Mouse (Mus musculus): ENCODE measurements around the gene 6430550D23Rik. TPM values are rescaled to one million over a fixed set of nuclear protein-coding genes. Genes with fewer than 3 reads are reported as not detected.

The 6430550D23Rik gene
- polyA plus RNA-seq, 1 experiment = 2.0 TPM

DNA sequence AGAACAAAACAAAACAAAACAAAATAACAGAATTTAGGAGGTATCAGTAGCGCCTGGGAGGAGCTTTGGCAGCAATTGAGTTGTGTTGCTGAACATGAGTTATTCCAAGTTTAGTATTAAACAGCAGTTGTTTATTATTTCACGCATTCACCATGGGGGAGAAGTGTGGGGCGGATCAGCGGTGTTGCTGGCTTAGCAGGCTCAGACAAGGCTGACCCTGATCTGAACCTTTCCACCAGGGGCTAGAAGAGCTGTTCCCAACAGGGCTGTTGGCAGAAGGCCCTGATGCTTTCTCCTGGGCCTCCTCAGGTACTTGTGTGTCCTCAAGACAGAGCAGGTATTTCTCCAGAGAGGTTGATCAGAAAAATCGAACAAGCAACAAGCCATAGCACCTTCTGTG, 47.8 kb downstream of the 6430550D23Rik start:
- Histone ChIP-seq H3K4me1 (ENCODE audit: control insufficient read depth, insufficient read depth, low read length) (no peaks in the 10 kb centered on the region; the same call in 1 of the 2 replicates), H3K4me3 (ENCODE audit: insufficient read depth, low read length) (no peak overlapping the region), H3K27ac (ENCODE audit: insufficient read depth, low read length) (no peak overlapping the region)
- TF ChIP-seq POLR2A (IDR thresholded peaks at IDR 0.05; ENCODE audit: low read depth, low read length) (no peak), CTCF (IDR thresholded peaks at IDR 0.05; ENCODE audit: borderline replicate concordance, insufficient read depth, low read length) (no peak)

DNA sequence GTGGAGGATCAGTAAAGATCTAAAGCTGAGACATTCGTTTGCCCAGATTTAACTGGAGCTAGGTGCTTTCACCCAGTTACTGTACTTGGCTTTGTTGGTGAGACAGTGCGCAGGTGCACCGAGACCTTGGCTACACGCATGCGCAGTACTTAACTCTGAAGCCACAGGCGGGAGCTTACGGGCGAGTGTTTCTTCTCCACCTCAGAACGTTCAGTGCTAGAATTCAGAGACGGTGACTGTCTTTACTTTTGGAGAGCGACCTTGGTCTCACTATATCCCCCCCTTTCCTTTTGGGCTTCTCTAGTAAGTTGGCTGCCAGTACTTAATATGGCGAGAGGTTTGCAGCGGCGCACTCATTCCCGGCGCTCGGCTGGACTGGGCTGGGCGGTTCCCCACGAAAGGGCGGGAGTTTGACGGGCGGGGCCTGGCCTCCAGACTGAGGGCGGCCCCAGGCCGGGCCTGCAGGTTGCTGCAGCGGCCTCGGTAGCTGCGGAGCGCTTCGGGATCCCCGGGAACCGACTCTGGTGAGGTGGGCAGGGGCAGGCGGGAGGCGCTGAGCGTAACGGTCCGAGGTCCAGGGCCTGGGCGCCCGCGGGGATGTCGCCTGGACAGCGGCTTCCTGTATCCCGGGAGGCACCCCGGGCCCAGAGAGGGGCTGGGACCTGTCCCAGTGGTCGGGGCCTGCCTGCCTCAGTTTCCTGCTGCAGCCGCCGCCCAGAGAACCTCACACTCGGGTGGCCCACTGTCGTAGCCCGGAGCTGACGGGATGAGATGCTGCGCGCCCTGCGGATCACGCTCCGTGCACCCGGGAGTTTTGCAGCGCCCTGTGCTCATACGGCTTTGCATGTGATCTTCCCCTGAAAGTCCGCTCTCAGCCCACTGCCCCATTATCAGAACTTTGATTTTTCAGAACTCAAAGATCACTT, 51.4 kb downstream of the 6430550D23Rik start, which contains the start of gene Cep250:
TSS of gene Cep250 (plus strand) at position 325 of the 926 bp plus-strand sequence.
- TF ChIP-seq POLR2A (IDR thresholded peaks at IDR 0.05; ENCODE audit: low read depth, low read length) (peak; percentile 86), CTCF (IDR thresholded peaks at IDR 0.05; ENCODE audit: borderline replicate concordance, insufficient read depth, low read length) (no peak)
- Histone ChIP-seq H3K4me1 (ENCODE audit: control insufficient read depth, insufficient read depth, low read length) (no peaks in the 10 kb centered on the region; the same call in 1 of the 2 replicates), H3K27ac (ENCODE audit: insufficient read depth, low read length) (peak within 1 kb of the TSS; percentile 56), H3K4me3 (ENCODE audit: insufficient read depth, low read length) (peak within 1 kb of the TSS; percentile 66)

DNA sequence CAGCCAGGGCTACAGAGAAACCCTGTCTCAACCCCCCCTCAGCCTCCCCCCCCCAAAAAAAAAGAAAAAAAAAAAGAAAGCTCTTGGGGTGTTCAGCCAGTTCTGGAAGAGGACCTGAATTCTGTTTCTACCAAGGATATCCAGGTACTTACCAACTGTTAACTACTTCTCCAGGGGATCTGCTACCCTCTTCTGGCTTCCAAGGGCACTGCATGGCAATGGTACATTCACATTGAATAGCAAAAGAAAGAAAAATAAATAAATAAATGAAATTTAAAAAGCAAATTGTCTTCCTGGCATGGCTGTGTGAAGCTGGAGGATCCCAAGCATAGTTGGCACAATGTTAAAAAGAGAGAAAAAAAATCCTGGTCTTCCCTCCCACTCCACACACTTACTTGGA, 55.8 kb downstream of the 6430550D23Rik start:
- no peak for TF ChIP-seq CTCF (IDR thresholded peaks at IDR 0.05; ENCODE audit: borderline replicate concordance, insufficient read depth, low read length)
- TF ChIP-seq POLR2A (IDR thresholded peaks at IDR 0.05; ENCODE audit: low read depth, low read length) = no peak
- H3K4me3 ChIP-seq (ENCODE audit: insufficient read depth, low read length) = no peak overlapping the region

DNA sequence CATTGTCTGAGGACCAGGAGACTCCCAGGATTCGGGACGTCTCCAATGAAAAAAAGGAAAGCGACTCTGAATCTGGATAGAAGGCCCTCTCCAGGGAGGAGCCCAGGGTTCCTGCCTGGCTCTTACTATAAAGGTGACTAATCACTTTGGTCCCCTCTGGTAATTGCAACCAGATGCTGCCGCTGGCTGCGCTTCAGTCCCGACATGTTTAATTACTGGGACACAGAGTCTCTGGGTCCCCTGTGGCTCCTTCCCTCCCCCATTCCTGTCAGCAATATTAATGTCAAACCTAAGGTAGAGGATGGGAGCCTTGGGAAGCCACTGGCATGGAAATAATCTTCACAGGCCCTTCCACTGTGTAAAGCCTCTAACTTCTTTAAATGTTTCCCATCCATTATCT, 58.4 kb downstream of the 6430550D23Rik start:
- TF ChIP-seq POLR2A (IDR thresholded peaks at IDR 0.05; ENCODE audit: low read depth, low read length) = no peak
- TF ChIP-seq CTCF (IDR thresholded peaks at IDR 0.05; ENCODE audit: borderline replicate concordance, insufficient read depth, low read length) = no peak

More for the DNA sequence above, 55.8 kb downstream of the 6430550D23Rik start:
- no peak overlapping the region for H3K27ac ChIP-seq (ENCODE audit: insufficient read depth, low read length)
- peaks cover 9% of the 10 kb centered on the region for H3K4me1 ChIP-seq (ENCODE audit: control insufficient read depth, insufficient read depth, low read length)

DNA sequence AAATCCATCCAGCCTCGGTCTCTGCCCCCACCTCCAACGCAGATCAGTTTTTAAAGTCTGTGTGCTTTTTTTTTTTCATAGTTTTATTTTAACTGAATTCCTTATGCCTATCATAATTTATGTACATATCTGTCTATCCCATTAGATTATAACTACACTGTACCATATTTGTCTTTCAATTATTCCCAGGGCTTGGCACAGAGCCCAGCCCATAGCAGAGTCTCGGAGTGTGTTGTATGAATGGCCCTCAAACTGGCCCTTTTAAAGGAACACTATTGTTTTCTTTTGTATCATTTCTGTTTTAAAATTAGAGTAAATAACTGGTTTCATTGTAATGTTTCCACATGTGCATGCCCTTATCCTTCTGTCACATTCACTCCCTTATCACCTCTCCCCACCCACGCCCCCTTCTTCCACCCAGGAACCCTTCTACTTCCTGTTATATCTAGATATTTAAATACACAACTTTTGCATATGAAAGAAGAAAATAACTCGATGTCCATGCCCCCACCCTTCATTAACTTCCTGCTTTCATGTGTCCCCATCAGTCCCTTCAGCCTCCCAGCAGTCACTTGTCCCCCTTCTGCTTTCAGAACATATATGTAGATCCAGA, 60.3 kb downstream of the 6430550D23Rik start:
- Histone ChIP-seq H3K4me3 (ENCODE audit: insufficient read depth, low read length) (no peak overlapping the region), H3K27ac (ENCODE audit: insufficient read depth, low read length) (no peak overlapping the region), H3K4me1 (ENCODE audit: control insufficient read depth, insufficient read depth, low read length) (peaks cover 11% of the 10 kb centered on the region)
- no peak for TF ChIP-seq CTCF (IDR thresholded peaks at IDR 0.05; ENCODE audit: borderline replicate concordance, insufficient read depth, low read length)
- TF ChIP-seq POLR2A (IDR thresholded peaks at IDR 0.05; ENCODE audit: low read depth, low read length) = no peak

More for the DNA sequence above, 58.4 kb downstream of the 6430550D23Rik start:
- H3K4me1 ChIP-seq (ENCODE audit: control insufficient read depth, insufficient read depth, low read length) = peaks cover 11% of the 10 kb centered on the region
- H3K4me3 ChIP-seq (ENCODE audit: insufficient read depth, low read length) = no peak overlapping the region
- peak overlapping the region; percentile 53 for H3K27ac ChIP-seq (ENCODE audit: insufficient read depth, low read length)

DNA sequence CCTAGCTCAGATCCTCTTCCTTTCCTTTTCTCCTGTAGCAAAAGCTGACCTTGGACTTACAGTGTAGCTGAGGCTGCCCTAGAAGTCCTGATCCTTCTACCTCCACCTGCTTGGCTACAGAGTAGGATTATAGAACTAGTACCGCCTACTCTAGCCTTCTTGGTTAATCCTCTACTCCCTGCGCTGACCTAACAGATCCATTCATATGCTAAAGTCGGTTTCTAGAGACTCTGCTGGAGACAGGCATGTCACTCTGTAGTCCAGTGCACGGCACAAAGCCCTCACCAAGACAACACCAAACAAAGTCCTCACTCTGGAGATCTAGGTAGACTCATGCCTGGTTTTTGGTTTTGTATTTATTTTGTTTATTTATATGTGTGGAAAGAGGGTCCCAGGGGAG, 61.3 kb downstream of the 6430550D23Rik start:
- Histone ChIP-seq H3K4me1 (ENCODE audit: control insufficient read depth, insufficient read depth, low read length) (peaks cover 11% of the 10 kb centered on the region), H3K27ac (ENCODE audit: insufficient read depth, low read length) (no peak overlapping the region), H3K4me3 (ENCODE audit: insufficient read depth, low read length) (no peak overlapping the region)
- TF ChIP-seq CTCF (IDR thresholded peaks at IDR 0.05; ENCODE audit: borderline replicate concordance, insufficient read depth, low read length) (no peak), POLR2A (IDR thresholded peaks at IDR 0.05; ENCODE audit: low read depth, low read length) (no peak)

DNA sequence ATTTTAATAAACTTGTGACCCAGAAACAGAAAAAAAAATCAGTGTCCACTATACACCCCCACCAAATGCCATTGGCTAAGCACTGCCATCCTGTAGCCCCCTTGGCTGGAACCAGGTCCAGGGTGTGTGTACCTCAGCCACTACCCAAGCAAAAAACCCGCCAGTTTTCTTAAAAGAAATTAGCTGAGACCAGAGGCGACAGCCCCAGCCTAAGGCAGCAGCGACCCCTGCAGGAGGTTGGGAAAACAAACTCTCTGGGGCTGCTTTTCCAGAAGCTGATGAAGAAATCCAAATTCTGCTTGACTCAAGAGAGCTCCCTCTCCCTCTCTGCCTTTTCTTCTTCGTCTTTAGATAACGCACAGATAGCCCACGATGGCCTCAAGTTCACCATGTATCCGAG, 61.7 kb downstream of the 6430550D23Rik start:
- H3K27ac ChIP-seq (ENCODE audit: insufficient read depth, low read length) = no peak overlapping the region
- H3K4me1 ChIP-seq (ENCODE audit: control insufficient read depth, insufficient read depth, low read length) = peaks cover 11% of the 10 kb centered on the region
- TF ChIP-seq CTCF (IDR thresholded peaks at IDR 0.05; ENCODE audit: borderline replicate concordance, insufficient read depth, low read length) (peak; percentile 58), POLR2A (IDR thresholded peaks at IDR 0.05; ENCODE audit: low read depth, low read length) (no peak)

DNA sequence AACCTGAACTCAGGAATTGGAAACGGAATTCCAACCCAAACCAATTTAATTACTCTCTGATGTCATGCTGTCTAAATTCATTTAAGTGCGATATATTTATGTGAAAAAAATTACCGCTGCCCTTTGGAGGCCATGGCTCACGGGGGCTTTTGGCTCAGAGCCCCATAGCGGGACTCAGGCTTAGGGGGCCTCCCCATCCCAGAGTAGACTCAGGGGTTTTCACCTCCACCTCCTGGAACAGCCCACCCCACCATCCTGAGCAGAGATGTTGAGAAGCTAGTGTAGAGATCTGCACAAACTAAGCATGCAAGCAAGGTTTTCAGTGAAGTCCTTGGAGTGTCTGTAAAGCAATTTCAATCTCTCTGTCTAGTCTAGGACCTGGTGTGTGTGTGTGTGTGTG, 62.2 kb downstream of the 6430550D23Rik start:
- TF ChIP-seq CTCF (IDR thresholded peaks at IDR 0.05; ENCODE audit: borderline replicate concordance, insufficient read depth, low read length) (no peak), POLR2A (IDR thresholded peaks at IDR 0.05; ENCODE audit: low read depth, low read length) (no peak)

More for the DNA sequence above, 61.7 kb downstream of the 6430550D23Rik start:
- H3K4me3 ChIP-seq (ENCODE audit: insufficient read depth, low read length) = no peak overlapping the region

DNA sequence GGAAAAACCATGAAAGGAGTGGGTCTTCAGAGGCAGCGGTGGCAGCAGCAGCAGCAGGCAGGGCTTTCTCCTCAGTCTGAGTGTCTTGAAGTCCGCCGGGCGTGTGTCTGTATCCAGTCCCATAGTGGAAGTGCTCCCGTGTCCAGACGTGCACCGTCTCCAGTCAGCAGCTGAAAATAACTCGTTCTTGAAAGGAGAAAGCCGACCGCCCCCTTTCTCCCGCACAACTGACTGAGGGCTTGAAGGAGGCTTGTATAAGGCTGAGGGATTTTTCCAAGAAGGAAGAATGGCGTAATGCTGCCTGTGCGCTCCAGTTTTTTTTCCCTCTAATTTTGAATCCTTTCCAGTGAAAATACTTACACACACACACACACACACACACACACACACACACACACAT, 62.7 kb downstream of the 6430550D23Rik start, which contains the start of gene Gdf5:
TSS of gene Gdf5 (minus strand) at position 244 of the 400 bp plus-strand sequence.
- H3K4me3 ChIP-seq (ENCODE audit: insufficient read depth, low read length) = no peak within 1 kb of the TSS
- peaks cover 10% of the 10 kb centered on the region for H3K4me1 ChIP-seq (ENCODE audit: control insufficient read depth, insufficient read depth, low read length)
- no peak within 1 kb of the TSS for H3K27ac ChIP-seq (ENCODE audit: insufficient read depth, low read length)
- TF ChIP-seq CTCF (IDR thresholded peaks at IDR 0.05; ENCODE audit: borderline replicate concordance, insufficient read depth, low read length) = no peak
- TF ChIP-seq POLR2A (IDR thresholded peaks at IDR 0.05; ENCODE audit: low read depth, low read length) = no peak

More for the DNA sequence above, 62.2 kb downstream of the 6430550D23Rik start:
- Histone ChIP-seq H3K4me3 (ENCODE audit: insufficient read depth, low read length) (no peak overlapping the region), H3K27ac (ENCODE audit: insufficient read depth, low read length) (no peak overlapping the region), H3K4me1 (ENCODE audit: control insufficient read depth, insufficient read depth, low read length) (peaks cover 11% of the 10 kb centered on the region)

Measured in embryonic fibroblast, embryonic 13.5 days (primary cell).